10 mouse cellular contexts compared by ENCODE assay signal in genomic region chr14:60693122-60693536, GRCm38 (mm10). TPM values are rescaled to one million over a fixed set of nuclear protein-coding genes. Genes with fewer than 3 reads are reported as not detected.
DNase-seq lines count a peak whose midpoint lies in the region; ATAC-seq and TF ChIP-seq lines count a peak whose summit lies in the region.
"Had no signal": no experiment of that assay in that cellular context is flagged by ENCODE, and none has a peak within 500 bp of the region (broad histone marks: within the 10 kb centered on the region; RNA-seq: fewer than 3 reads in every experiment).

No protein-coding gene starts in this region.

- TF ChIP-seq POLR2A in heart, adult 2 months (IDR thresholded peaks at IDR 0.05; ENCODE audit: insufficient read depth, low read depth, low read length), result no peak

- H3K27me3 ChIP-seq in heart, adult 2 months (ENCODE audit: control insufficient read depth, insufficient read depth, low read length), result no peaks in the 10 kb centered on the region
- no peaks in the 10 kb centered on the region for H3K27me3 ChIP-seq in lung, postnatal 0 days (replicated peaks; ENCODE audit: insufficient read depth, low read length)

- peak; percentile 47 for ATAC-seq in lung, postnatal 0 days

- WGBS in heart, adult 2 months, result 23% methylated on average over 11 of the region's 11 CpGs
- WGBS in lung, postnatal 0 days, result 30% methylated on average over 11 of the region's 11 CpGs

- no peak overlapping the region for H3K4me2 ChIP-seq in lung, postnatal 0 days (replicated peaks; ENCODE audit: low read depth, low read length)
- H3K4me2 ChIP-seq: heart, embryonic 11.5 days; limb, embryonic 15.5 days had no signal

- no peaks in the 10 kb centered on the region for H3K79me2 ChIP-seq in heart, adult 2 months (replicated peaks; ENCODE audit: control insufficient read depth, insufficient read depth, low read length)

- H3K4me1 ChIP-seq in heart, adult 2 months (ENCODE audit: control insufficient read depth, insufficient read depth, low read length), result peaks cover 3% of the 10 kb centered on the region
- no peaks in the 10 kb centered on the region for H3K4me1 ChIP-seq in lung, postnatal 0 days (ENCODE audit: insufficient read depth, low read depth, low read length)

- H3K4me3 ChIP-seq in heart, adult 2 months, result no peak overlapping the region
- no peak overlapping the region for H3K4me3 ChIP-seq in lung, postnatal 0 days (ENCODE audit: low read depth, low read length)
- H3K4me3 ChIP-seq: limb, embryonic 15.5 days had no signal

- H3K9ac ChIP-seq in heart, adult 2 months (ENCODE audit: low read depth, low read length), result no peak overlapping the region
- no peak overlapping the region for H3K9ac ChIP-seq in lung, postnatal 0 days (replicated peaks; ENCODE audit: low read depth)
- H3K9ac ChIP-seq: limb, embryonic 15.5 days had no signal

- H3K9me3 ChIP-seq in lung, postnatal 0 days (ENCODE audit: low read length), result no peaks in the 10 kb centered on the region
- H3K9me3 ChIP-seq: limb, embryonic 15.5 days had no signal

- TF ChIP-seq CTCF in heart, adult 2 months (IDR thresholded peaks at IDR 0.05), result no peak
- no peak for TF ChIP-seq CTCF in lung, postnatal 0 days (IDR thresholded peaks at IDR 0.05)

- intact Hi-C loops in heart, adult 2 months (cut with DNase I), result loop anchor here (10.0 kb wide), 1 partner anchor 428 kb away; the partner anchor contains the start of gene Mtmr6
- intact Hi-C loops in heart, postnatal 14 days (cut with DNase I), result loop anchor here (1.0 to 10.0 kb wide), 2 partner anchors 180 to 1088 kb away; no protein-coding TSS in a partner anchor

- DNase-seq in heart, adult 2 months, result no peak
- no peak for DNase-seq in heart, postnatal 14 days
- DNase-seq in lung, postnatal 0 days (ENCODE audit: low spot score), result peak; percentile 58
- DNase-seq in lung, adult 18-20 months, result no peak
- peak; percentile 51 to 55 for DNase-seq in frontal cortex, postnatal 36 days (ENCODE audit: low spot score in 2 of 2)
- peak; percentile 42 for DNase-seq in right cerebral cortex, postnatal 25 days
- DNase-seq in gastrocnemius, adult 18-20 months (ENCODE audit: low spot score), result no peak
- DNase-seq in B cell, adult 2 months, result no peak

- peak overlapping the region; percentile 51 for H3K27ac ChIP-seq in heart, adult 2 months
- H3K27ac ChIP-seq in lung, postnatal 0 days (ENCODE audit: low read length), result peak overlapping the region; percentile 21; the same call in 1 of the 2 replicates
- H3K27ac ChIP-seq: limb, embryonic 15.5 days had no signal

- no peak for TF ChIP-seq EP300 in heart, adult 2 months (IDR thresholded peaks at IDR 0.05; ENCODE audit: insufficient read depth, low read depth, low read length)
- TF ChIP-seq EP300 in lung, postnatal 0 days (IDR thresholded peaks at IDR 0.05), result no peak

- H3K36me3 ChIP-seq in heart, adult 2 months (ENCODE audit: control insufficient read depth, insufficient read depth, low read length), result no peaks in the 10 kb centered on the region
- H3K36me3 ChIP-seq in lung, postnatal 0 days (ENCODE audit: insufficient read depth, low read length), result peaks cover 8% of the 10 kb centered on the region; the same call in 1 of the 2 replicates
- H3K36me3 ChIP-seq: limb, embryonic 15.5 days had no signal

RNA-seq across cellular contexts. Expression of gene Spata13, which starts 59.3 kb away (rescaled TPM):
- 10 to 100 TPM; 13.1 to 14.7 TPM for total RNA-seq in heart, adult 2 months (2021)
- 9.5 and 14.4 TPM in 2 replicates for polyA plus RNA-seq in heart, adult 2 months (2012; rRNA removed)
- 10 to 100 TPM; 24.4 to 30.0 TPM for total RNA-seq in heart, postnatal 14 days (2021)
- 11.7 and 15.5 TPM in 2 replicates for polyA plus RNA-seq in lung, postnatal 0 days (2015; fragmentation: Nextera tagmentation; extraction: Ambion mirVana)
- total RNA-seq in gastrocnemius, adult 18-20 months (2021), result 1 to 10 TPM; 1.6 to 2.1 TPM

Comparison
In these comparisons a context has a peak if more than half of its experiments do, and no peak if none do; other contexts are left out.
1. DNase-seq: peak in lung, postnatal 0 days (single experiment), frontal cortex, postnatal 36 days (2 of 2) and right cerebral cortex, postnatal 25 days (single experiment); none in heart, adult 2 months (0 of 2), heart, postnatal 14 days (0 of 2), lung, adult 18-20 months (0 of 2), gastrocnemius, adult 18-20 months (single experiment) and B cell, adult 2 months (0 of 2).
2. RNA of gene Spata13, which starts 59.3 kb away (total RNA-seq): 24.4 to 30.0 TPM in heart, postnatal 14 days and 13.1 to 14.7 TPM in heart, adult 2 months; 1.6 to 2.1 TPM in gastrocnemius, adult 18-20 months; every median in the first group is over 4 times any median in the second.